Mouse (Mus musculus) cortical plate, adult 2 months (tissue): ENCODE results near the gene Rbm8a.

Source experiments
- CTCF ChIP-seq: fragments of 200-500 bp; IDR thresholded peaks from 2 replicates; pipeline ENCODE4 v1.5.1; 2011; ENCODE audit warnings: mild to moderate bottlenecking, control low read depth, low read length; ENCODE audit not compliant: insufficient read depth; ENCODE audit errors: extremely low read depth
- POLR2A ChIP-seq: fragments of 200-500 bp; IDR thresholded peaks from 2 replicates; pipeline ENCODE4 v1.6.1; 2011; ENCODE audit warnings: mild to moderate bottlenecking, low read length, control low read depth; ENCODE audit not compliant: insufficient read depth; ENCODE audit errors: extremely low read depth

GRCm38 (mm10) chr3:96599411-96599810, 30.3 kb upstream of the Rbm8a start:
- TF ChIP-seq CTCF, result no peak
- no peak for TF ChIP-seq POLR2A
